Mouse (Mus musculus) intestine, embryonic 15.5 days (tissue): ENCODE data around the gene Abcd3. TPM values are rescaled to one million over a fixed set of nuclear protein-coding genes. Genes with fewer than 3 reads are reported as not detected.

Experiments used
- ATAC-seq: fragments of 200-750 bp; cut with Nextera tagmentation; 2 replicates; pipeline ENCODE4 v1.8.0; 2017; ENCODE audit warnings: moderate TSS enrichment, moderate library complexity
- H3K27ac ChIP-seq: fragments of 300-500 bp; sonication (generic); 2 replicates; pipeline ENCODE4 v1.5.1; 2015; ENCODE audit warnings: mild to moderate bottlenecking, inconsistent platforms
- H3K27me3 ChIP-seq: fragments of 300-500 bp; sonication (generic); replicated peaks from 2 replicates; pipeline ENCODE4 v1.6.1; 2015; ENCODE audit warnings: inconsistent platforms
- H3K36me3 ChIP-seq: fragments of 300-500 bp; sonication (generic); 2 replicates; pipeline ENCODE4 v1.6.1; 2015; ENCODE audit warnings: inconsistent platforms
- H3K4me1 ChIP-seq: fragments of 300-500 bp; sonication (generic); replicated peaks from 2 replicates; pipeline ENCODE4 v1.6.1; 2015; ENCODE audit warnings: inconsistent platforms
- H3K4me2 ChIP-seq: fragments of 300-500 bp; sonication (generic); replicated peaks from 2 replicates; pipeline ENCODE4 v1.6.1; 2015; ENCODE audit warnings: mild to moderate bottlenecking, inconsistent platforms
- H3K4me3 ChIP-seq: fragments of 300-500 bp; sonication (generic); replicated peaks from 2 replicates; pipeline ENCODE4 v1.5.1; 2015; ENCODE audit warnings: inconsistent platforms
- H3K9ac ChIP-seq: fragments of 300-500 bp; sonication (generic); 2 replicates; pipeline ENCODE4 v1.6.1; 2015; ENCODE audit warnings: inconsistent platforms
- H3K9me3 ChIP-seq: fragments of 300-500 bp; sonication (generic); 2 replicates; pipeline ENCODE4 v1.6.1; 2016; ENCODE audit warnings: inconsistent platforms
- whole genome bisulfite sequencing: fragments of 180-500 bp; shearing (Covaris S2); methylation state at CpG from one replicate; pipeline ENCODE4 v1.1.7; 2015; 5-methylcytosine and 5-hydroxymethylcytosine counted together
- polyA plus RNA-seq: library from polyadenylated mRNA; unstranded; fragments of >200 nt; fragmentation: Nextera tagmentation; extraction: Ambion mirVana; gene quantifications from 2 replicates; pipeline ENCODE4 v1.2.1, GENCODE M21; 2015

Abcd3 gene
- polyA plus RNA-seq, 1 experiment from 2014 or later = 61.7 TPM

DNA sequence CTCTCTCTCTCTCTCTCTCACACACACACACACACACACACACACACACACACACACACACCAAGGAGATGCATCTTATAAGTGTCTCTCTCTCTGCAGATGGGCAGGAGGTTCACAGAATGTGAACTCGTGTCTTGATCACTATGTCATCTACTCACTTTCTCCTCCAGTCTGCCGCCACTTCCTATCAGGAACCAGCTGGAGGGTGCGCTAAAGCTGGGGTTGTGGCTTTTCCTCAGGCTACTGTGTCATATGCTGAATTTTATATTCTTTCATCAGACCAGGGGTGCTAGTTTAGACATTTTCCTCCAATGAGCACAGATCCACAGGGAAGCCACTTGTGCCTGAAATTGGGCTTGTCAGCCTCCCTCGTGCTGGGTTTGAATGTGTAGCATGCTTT lies 85.4 kb downstream of the Abcd3 start:
- no peak for ATAC-seq
- no peaks in the 10 kb centered on the region for H3K9me3 ChIP-seq
- H3K4me2 ChIP-seq = no peak overlapping the region
- H3K27ac ChIP-seq = no peak overlapping the region
- 82% methylated on average over 4 of the region's 4 CpGs for WGBS
- H3K27me3 ChIP-seq = no peaks in the 10 kb centered on the region
- H3K36me3 ChIP-seq = 0 out of 2 replicates have a peak, but pooled peaks cover 5% of the 10 kb centered on the region
- no peak overlapping the region for H3K4me3 ChIP-seq
- no peak overlapping the region for H3K9ac ChIP-seq
- peaks cover under 1% of the 10 kb centered on the region; the same call in 1 of the 2 replicates for H3K4me1 ChIP-seq

DNA sequence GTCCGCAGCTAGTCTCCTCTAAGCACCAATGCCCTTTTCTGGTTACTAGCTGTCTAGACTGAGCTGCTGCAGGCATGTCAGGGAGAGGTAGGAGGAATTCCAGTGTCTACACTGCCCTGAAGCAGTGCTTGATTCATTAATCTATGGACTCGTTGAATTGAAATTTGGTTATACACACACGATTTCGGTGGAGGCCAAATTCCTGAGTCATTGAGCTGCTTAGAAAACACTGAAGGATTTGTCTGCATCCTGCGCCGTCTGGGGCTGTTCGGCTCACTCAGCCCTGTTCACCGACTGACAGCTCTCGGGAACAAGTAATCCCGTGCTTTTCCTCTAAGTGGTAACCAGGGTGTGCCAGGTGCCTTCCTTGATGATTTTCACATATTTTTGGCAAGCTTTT lies 89.5 kb downstream of the Abcd3 start:
- no peaks in the 10 kb centered on the region for H3K36me3 ChIP-seq
- H3K4me3 ChIP-seq = no peak overlapping the region; the same call in 1 of the 2 replicates
- H3K4me1 ChIP-seq = peaks cover 16% of the 10 kb centered on the region
- no peak overlapping the region for H3K27ac ChIP-seq
- peak overlapping the region; percentile 89; the same call in 1 of the 2 replicates for H3K4me2 ChIP-seq
- no peaks in the 10 kb centered on the region for H3K9me3 ChIP-seq
- no peak for ATAC-seq
- no peak overlapping the region for H3K9ac ChIP-seq
- WGBS = 71% methylated on average over 10 of the region's 10 CpGs
- H3K27me3 ChIP-seq = no peaks in the 10 kb centered on the region

DNA sequence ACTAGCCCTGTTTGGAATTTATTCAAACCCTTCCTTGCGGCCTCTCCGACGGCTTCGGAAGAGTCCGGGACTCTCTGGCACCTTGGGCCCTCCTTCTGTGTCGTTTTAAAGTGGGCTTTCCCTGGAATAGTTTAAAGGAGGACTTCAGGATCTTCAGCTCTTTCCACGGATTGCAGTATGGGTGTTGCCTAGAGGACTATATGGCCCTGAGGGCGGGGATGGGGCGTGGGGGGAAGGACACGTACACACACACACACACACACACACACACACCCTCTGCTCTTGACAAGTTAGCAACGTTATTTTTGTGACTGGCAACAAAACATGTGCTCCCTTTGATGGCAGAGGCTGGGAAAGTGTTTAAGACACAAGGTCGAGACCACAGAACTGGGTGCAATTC lies 90.5 kb downstream of the Abcd3 start:
- H3K9me3 ChIP-seq = no peaks in the 10 kb centered on the region
- ATAC-seq = no peak
- H3K4me1 ChIP-seq = peaks cover 16% of the 10 kb centered on the region
- 0 out of 2 replicates have a peak overlapping the region, but pooled peaks have one; percentile 9 for H3K9ac ChIP-seq
- H3K27me3 ChIP-seq = no peaks in the 10 kb centered on the region
- H3K4me3 ChIP-seq = peak overlapping the region; percentile 53
- no peaks in the 10 kb centered on the region for H3K36me3 ChIP-seq
- H3K27ac ChIP-seq = no peak overlapping the region
- H3K4me2 ChIP-seq = peak overlapping the region; percentile 89
- 30% methylated on average over 12 of the region's 12 CpGs for WGBS

DNA sequence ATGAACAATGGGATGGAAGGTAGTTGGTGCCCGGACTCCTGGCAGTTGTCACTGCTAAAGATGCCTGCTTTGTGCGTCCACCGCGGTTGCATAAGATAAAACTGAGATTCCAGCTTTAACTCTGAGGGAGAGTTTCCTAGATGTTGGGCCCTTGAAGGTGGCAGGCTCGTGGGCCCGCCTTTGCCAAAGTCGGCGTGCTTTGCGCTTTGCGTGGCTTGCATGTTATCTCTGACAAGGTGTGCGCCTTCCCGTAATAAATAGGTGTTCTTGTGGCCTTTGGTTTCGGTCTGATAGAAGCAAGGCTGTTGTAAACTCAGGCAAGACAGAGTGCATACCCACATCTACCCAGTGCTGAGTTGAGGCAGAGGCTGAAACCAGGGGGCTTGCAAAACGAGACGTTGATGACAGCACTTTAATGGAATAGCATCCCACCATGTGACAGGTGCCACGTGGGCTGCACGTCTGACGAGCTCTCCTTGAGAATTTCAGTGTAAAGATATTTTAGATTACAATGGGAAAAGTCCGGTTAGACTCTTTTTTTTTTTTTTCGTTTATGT lies 91.1 kb downstream of the Abcd3 start:
- WGBS = 3% methylated on average over 20 of the region's 20 CpGs
- H3K4me1 ChIP-seq = peaks cover 16% of the 10 kb centered on the region
- ATAC-seq = peak; percentile 35
- H3K4me2 ChIP-seq = peak overlapping the region; percentile 89
- peak overlapping the region; percentile 53 for H3K4me3 ChIP-seq
- H3K27ac ChIP-seq = peak overlapping the region; percentile 48; the same call in 1 of the 2 replicates
- no peaks in the 10 kb centered on the region for H3K9me3 ChIP-seq
- peak overlapping the region; percentile 64 for H3K9ac ChIP-seq
- no peaks in the 10 kb centered on the region for H3K27me3 ChIP-seq
- no peaks in the 10 kb centered on the region for H3K36me3 ChIP-seq

DNA sequence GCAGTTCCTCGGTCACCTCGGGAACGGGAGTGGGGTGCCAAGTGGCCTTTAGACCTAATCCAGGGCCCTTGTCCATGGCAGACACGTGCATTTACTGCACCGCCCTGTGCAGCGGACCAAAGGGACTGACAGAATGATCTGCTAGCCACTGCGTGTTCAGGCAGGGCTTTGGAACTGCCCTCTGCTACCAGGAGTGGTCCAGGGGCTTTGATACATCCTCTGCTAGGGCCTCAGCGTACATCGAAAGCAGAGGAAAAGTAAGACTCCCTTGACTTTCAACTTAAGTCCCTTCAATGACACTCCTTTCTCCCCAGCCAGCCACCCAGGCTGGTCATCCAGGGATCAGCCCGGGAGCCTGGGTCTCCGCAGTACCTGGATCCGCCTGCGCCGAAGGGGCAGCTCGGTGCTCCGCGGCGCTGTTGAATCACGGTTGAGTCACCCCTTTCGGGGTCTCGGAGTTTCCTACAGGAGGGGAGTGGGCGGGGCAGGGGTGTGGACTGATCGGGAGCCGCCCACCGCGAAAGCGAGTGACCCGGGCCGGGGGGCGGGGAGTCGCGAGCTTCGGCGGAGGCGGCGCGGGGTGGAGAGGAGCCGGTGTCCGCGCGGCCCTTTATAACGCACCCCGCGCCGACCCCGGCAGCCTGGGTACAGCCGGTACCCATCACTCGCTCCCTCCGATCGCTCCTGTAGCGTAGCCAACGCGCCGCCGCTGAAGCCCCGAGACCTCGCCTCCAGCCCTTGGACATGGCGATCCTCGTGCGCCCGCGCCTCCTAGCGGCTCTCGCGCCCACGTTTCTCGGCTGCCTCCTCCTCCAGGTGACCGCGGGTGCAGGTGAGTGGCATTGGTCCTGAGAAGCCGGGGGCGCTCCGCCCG lies 91.9 kb downstream of the Abcd3 start, which contains the start of gene F3:
Gene F3, plus strand, starts transcription at position 567 of the 874 bp plus-strand sequence.
- H3K4me2 ChIP-seq = peak within 1 kb of the TSS; percentile 89
- ATAC-seq = peak; percentile 88
- H3K4me3 ChIP-seq = peak within 1 kb of the TSS; percentile 53
- peak within 1 kb of the TSS; percentile 54 for H3K27ac ChIP-seq
- H3K27me3 ChIP-seq = 0 out of 2 replicates have a peak, but pooled peaks cover 1% of the 10 kb centered on the region
- no peaks in the 10 kb centered on the region for H3K36me3 ChIP-seq
- under 1% methylated on average over 72 of the region's 73 CpGs for WGBS
- H3K4me1 ChIP-seq = peaks cover 16% of the 10 kb centered on the region
- peak within 1 kb of the TSS; percentile 64 for H3K9ac ChIP-seq
- no peaks in the 10 kb centered on the region for H3K9me3 ChIP-seq

DNA sequence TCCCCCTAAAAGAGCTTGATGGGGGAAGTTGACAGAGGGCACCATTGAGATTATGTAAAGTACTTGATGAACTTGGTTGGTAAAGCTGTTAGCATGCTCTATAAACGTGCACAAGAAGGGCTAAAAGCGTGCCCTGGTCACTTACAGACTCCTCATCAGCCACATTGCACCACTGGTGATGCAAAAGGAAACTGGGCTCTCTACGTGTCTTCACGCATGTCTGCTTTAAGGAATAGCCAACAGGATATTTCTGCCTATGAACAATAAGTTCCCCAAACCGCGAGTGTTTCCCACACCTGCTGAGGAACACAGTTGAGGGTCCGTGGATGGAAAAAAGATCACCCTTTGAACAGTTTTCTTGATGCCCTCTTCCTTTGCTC lies 93.4 kb downstream of the Abcd3 start:
- no peak for ATAC-seq
- H3K27ac ChIP-seq = no peak overlapping the region
- no peaks in the 10 kb centered on the region for H3K36me3 ChIP-seq
- H3K4me3 ChIP-seq = no peak overlapping the region
- peaks cover 16% of the 10 kb centered on the region for H3K4me1 ChIP-seq
- H3K27me3 ChIP-seq = 0 out of 2 replicates have a peak, but pooled peaks cover 3% of the 10 kb centered on the region
- no peaks in the 10 kb centered on the region for H3K9me3 ChIP-seq
- 74% methylated on average over 7 of the region's 7 CpGs for WGBS
- H3K9ac ChIP-seq = no peak overlapping the region
- peak overlapping the region; percentile 49 for H3K4me2 ChIP-seq

DNA sequence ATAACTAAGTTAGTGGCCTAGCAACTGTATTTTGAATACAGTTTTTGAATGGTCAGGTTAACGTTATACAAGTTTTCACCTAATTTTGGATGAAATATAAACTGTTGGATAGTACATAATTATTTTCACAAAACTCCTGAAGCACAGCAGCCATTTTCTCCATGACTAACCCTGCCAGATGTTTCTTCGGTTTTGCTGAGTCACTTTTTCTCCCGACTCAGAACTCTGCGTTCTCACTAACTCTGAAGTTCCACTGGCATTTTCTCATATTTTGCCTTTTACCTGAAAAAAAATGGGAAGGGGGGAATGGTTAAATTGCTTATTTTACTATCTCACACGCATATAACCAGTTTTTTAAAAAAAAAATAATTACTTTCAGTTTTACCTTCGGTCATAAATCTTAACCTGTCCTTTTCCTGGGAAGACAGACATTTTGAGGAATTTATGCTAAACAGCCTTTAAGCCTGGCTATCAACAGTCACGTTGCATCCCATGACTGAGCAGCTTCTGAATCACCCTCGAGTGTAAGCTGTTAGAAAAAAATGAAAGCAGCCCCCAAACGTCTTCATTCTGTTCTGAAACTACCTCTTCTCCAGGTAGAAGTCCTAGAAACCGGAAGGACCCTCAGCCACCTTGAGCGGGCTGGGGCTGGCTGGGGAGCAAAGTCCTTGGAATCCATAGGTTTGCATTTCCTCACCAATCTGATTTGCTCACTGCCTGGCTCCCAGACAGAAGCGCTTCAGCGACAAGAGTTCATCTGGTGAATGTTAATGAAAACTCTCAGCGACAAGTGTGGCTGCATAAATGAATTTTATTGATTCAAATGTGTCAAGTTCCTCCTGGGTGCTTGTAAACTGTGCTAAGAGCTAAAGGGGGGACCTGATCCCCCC lies 94.1 kb downstream of the Abcd3 start:
- Histone ChIP-seq H3K4me1 (peaks cover 16% of the 10 kb centered on the region), H3K9me3 (no peaks in the 10 kb centered on the region), H3K9ac (no peak overlapping the region), H3K27me3 (peaks cover 8% of the 10 kb centered on the region; the same call in 1 of the 2 replicates), H3K36me3 (no peaks in the 10 kb centered on the region), H3K4me3 (no peak overlapping the region), H3K27ac (no peak overlapping the region), H3K4me2 (peak overlapping the region; percentile 49)
- ATAC-seq = no peak
- 32% methylated on average over 14 of the region's 14 CpGs for WGBS

DNA sequence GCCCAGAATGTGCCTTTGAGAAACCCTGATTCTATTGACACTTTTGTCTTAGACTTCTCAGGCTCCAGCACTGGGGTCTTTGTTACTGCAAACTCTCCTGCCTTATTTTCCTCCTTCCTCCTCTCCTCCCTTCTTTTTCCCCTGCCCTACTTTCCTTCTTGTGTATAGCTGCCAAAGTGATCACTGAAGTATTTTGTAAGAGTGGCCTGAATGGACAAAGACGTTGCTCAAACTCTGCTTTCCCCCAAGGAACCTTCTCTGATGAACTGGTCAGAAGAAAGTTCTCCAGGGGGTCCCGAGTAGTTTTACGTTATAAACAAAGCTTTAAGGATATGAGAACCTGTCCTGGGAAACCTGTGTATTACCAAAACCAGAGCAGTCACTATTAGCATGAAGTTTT lies 95.4 kb downstream of the Abcd3 start:
- no peaks in the 10 kb centered on the region for H3K9me3 ChIP-seq
- H3K27ac ChIP-seq = no peak overlapping the region
- no peaks in the 10 kb centered on the region for H3K36me3 ChIP-seq
- peaks cover 16% of the 10 kb centered on the region for H3K4me1 ChIP-seq
- ATAC-seq = no peak
- H3K4me3 ChIP-seq = no peak overlapping the region
- 78% methylated on average over 3 of the region's 3 CpGs for WGBS
- peaks cover 9% of the 10 kb centered on the region; the same call in 1 of the 2 replicates for H3K27me3 ChIP-seq
- no peak overlapping the region for H3K9ac ChIP-seq
- no peak overlapping the region for H3K4me2 ChIP-seq

DNA sequence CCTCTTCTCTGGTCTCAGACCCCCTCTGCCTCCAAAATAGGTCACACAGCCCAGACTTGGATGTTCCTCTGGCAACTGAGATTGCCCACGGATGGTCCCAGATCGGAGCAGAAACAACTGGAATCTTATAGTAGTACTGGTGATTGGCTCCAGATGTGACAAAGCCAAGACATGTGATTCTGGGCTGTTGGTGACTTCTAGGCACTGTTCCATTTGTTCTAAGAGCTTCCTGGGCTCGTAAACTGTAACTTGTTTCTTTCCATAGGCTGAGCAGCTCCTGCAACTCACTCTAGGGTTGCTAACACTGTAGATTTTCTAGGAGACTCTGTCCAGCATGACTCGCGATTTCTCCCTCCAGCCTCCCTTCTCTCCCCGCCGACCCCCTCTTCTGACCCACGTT lies 96.4 kb downstream of the Abcd3 start:
- H3K9me3 ChIP-seq = no peaks in the 10 kb centered on the region
- WGBS = 76% methylated on average over 8 of the region's 8 CpGs
- no peak for ATAC-seq

DNA sequence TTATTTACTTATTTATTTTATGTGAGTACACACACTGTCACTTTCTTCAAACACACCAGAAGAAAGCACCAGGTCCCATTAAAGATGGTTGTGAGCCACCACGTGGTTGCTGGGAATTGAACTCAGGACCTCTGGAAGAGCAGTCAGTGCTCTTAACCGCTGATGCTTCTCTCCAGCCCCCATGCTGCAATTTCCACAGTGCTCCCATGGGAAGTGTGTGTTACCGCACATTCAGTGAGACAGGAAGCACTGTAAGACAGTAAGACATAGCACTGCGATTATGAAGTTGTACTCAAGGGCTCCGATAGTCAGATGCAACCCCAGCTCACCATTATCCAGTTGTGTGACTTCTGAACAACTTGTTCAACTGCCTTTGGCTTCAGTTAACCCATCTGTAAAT lies 98.6 kb downstream of the Abcd3 start:
- Histone ChIP-seq H3K4me3 (no peak overlapping the region), H3K27ac (no peak overlapping the region), H3K4me2 (no peak overlapping the region), H3K36me3 (no peaks in the 10 kb centered on the region), H3K4me1 (peaks cover 9% of the 10 kb centered on the region), H3K27me3 (peaks cover 9% of the 10 kb centered on the region; the same call in 1 of the 2 replicates), H3K9me3 (no peaks in the 10 kb centered on the region), H3K9ac (no peak overlapping the region)
- WGBS = 82% methylated on average over 5 of the region's 5 CpGs
- ATAC-seq = no peak

More for the DNA sequence above, 96.4 kb downstream of the Abcd3 start:
- Histone ChIP-seq H3K4me3 (no peak overlapping the region), H3K4me2 (no peak overlapping the region), H3K9ac (no peak overlapping the region), H3K27ac (no peak overlapping the region), H3K27me3 (peaks cover 9% of the 10 kb centered on the region; the same call in 1 of the 2 replicates), H3K4me1 (peaks cover 14% of the 10 kb centered on the region), H3K36me3 (no peaks in the 10 kb centered on the region)

DNA sequence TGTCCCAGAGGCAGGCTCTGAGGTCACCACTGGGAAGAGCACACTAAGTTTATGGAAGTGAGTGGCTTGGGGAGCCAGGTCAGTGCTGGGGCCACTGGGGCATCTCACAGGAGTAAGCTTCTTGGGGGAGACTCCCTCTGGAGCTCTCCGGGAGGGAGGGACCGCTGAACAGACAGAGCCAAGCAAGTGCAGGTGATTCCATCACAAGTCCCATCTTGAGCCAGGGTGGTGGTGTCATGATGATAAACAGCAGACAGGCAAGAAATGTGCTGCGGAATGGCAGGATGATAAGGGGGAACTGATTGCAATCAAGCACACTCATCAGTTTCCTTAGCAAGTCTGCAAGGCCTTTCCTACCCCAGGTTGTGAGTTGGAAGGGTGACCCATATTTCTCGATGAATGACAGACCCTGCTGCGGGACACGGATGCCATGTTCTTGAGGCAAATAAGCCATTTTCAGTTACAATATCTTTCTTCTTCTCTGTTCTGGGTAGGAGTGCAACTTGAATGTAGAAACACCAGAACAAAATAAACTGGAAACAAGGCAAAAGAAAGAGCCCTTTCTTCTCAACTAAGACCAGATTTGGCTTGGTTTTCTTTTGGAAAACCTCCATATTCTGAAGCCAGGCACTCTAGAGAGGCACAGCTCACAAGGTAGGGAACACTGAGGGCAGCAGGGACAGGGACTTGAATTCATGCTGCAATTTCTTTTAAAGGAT lies 99.2 kb downstream of the Abcd3 start:
- no peak overlapping the region for H3K27ac ChIP-seq

More for the DNA sequence above, 99.2 kb downstream of the Abcd3 start:
- Histone ChIP-seq H3K9me3 (no peaks in the 10 kb centered on the region), H3K27me3 (peaks cover 10% of the 10 kb centered on the region), H3K4me3 (no peak overlapping the region), H3K4me1 (peaks cover 5% of the 10 kb centered on the region; the same call in 1 of the 2 replicates), H3K4me2 (no peak overlapping the region), H3K9ac (no peak overlapping the region), H3K36me3 (no peaks in the 10 kb centered on the region)
- no peak for ATAC-seq
- 60% methylated on average over 6 of the region's 6 CpGs for WGBS
